Mouse (Mus musculus) embryo, embryonic 10.5 days (tissue): ENCODE measurements around the gene Rtn4ip1.
"Not testable (repeated sequence)": the region's sequence is repeated elsewhere in the genome, so short reads cannot be mapped to it uniquely, and the experiment has no call there.

Experiments
- DNase-seq: peaks from one replicate; pipeline ENCODE4 v3.0.0-alpha.2; 2015; ENCODE audit warnings: low spot score

The Rtn4ip1 gene

DNA sequence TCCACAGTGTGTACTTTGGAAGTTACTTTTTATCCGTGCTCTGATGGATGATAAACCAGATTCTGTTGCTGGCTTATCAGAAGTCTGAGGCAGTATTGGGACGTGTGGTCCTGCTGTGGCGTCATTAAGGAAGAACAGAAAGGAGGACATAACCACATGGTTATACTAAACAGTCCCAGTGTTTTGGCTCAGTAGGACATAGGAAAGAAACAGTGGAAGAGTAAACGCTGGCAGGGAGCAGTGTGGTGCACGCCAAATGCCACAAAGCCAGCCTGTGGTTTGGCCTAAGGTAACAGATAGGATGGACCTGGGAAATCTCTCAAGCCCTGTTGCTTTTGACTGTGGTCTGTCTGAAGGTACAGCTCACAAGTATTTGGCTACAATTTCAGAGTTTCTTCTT, 27.0 kb downstream of the Rtn4ip1 start:
- no peak for DNase-seq

DNA sequence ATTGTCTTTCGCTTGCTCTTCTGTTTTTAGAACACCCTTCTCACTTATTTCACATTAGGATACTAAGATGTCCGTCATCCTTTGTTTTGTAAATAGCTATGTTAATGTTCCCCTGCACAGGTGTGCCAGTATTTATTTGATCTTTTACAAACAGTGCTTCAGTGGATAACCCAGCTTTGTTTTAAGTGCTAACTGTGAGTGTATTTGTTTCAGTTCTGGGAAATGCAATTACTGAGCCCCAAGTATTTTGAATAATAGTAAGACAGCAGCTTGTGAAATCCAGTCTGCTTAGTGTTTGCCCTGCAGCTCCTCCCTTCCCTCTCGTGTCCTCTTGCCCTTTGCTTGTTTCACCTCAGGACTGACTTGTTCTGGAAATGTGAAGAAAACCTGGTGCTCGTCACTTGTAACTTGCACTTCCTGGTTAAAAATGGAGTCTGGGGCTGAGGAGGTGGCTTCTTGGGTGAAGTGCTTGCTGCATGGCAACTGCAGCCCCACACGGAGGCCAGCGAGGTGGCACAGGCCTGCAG, 37.6 kb downstream of the Rtn4ip1 start:
- DNase-seq, result no peak

DNA sequence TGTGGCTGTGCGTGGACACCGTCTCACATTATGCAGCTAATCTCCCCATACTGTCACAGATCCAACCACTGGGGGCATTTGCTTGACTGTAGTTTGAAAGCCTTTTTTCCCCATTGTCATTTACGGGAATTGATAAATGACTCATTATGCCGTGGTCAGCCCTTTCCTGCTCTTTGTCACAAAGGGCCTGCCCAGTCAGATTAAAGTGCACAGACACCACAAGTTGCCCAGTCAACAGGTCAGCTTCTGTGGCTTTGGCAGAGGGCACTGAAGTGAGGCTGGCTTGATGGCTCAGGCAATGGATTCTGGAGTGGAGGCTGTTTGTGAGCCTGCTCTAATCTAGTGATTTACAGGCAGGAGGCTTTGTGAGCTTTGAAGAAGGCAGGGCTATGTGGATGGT, 42.1 kb downstream of the Rtn4ip1 start:
- DNase-seq, result peak; percentile 12

DNA sequence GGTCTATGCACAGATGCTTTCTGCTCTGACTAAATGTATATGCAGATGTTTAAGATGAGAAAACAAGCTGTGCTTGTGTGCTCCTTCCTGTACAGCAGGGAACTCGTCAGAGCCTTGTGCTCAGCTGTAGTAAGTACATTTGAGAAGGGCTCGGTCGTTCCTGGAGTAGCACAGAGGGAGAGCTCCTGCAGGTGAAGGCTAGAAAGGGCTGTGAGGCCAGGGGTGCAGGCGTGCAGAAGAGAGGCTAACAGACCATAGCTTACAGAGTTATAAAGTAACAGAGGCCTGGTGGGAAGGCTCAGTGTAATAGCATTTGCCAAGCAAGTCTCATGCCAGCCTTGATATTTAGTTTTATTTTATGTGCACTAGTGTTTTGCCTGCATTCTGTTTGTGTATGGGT, 43.8 kb downstream of the Rtn4ip1 start:
- no peak for DNase-seq

DNA sequence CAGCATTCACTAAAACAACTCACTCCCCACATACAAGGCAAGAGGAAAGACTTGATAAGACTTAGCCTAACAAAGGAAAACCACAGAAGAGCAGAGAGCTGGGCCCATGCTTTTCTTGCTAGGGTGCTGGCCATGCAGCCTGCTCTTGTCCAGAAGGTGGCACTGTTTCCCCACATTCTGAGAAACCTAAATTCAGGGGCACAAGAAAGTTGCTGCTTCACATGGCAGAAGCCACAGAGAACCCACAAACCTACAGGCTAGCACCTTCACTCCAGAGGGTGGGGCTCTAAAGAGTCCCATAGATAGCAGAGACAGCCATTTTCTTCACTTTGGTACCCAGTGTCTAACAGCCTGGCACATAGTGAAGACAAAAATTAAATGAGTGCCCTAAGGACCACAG, 52.3 kb downstream of the Rtn4ip1 start:
- DNase-seq, result peak; percentile 87

DNA sequence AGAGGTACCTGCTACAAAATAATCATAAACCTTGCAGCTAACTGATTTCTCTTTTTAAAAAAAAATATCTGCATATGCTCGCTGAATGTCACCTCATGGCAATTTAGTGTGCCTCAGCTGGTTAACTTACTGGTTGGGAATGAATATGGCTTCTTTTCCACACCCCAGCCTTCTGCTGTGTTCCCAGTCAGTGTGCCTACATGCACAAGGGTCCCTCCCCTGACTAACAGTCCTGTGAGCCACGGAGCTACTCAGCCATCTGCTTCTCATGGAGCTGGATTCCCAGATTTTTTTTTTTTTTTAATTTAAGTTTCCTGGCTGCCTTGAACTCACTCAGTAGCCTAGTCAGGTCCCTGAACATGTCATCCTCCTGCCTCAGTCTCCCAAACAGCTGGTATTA, 63.3 kb downstream of the Rtn4ip1 start:
- no peak for DNase-seq

DNA sequence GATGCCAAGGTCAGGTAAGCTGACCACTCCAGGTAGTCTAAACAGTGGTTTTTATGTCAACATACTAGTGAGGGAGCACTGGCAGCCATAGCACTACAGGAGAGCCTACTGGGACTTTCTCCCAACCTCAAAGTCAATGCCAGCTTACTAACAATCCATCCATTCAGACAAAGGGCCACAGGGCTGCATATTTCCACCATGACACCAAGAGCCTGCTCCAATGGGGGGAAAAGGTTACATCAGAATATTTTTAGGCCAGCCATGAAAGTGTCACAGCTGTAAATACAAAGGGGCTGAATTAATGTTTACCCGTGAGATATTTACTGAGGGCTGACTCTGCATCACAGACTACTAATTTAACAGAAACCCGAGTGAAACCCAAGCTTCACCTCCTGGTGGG, 71.6 kb downstream of the Rtn4ip1 start:
- no peak for DNase-seq

DNA sequence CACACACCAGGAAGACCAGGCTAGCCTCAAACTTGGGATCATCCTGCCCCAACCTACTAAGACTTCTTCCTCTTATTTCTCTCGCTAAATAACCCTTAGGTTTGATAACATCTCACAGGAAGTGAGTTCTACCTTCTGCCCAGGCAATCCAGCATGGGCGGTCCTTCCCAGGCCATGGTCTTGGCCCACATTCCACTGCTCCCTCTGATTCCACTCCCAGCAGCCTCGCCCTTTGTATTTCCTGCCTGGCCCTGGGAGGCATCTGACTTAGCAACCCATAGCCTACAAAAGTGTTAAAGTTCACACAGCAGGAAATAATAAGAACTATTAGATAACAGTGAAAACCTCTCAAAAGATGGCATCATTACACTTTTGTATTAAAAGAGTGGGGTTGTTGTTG, 75.7 kb downstream of the Rtn4ip1 start:
- DNase-seq, result no peak

DNA sequence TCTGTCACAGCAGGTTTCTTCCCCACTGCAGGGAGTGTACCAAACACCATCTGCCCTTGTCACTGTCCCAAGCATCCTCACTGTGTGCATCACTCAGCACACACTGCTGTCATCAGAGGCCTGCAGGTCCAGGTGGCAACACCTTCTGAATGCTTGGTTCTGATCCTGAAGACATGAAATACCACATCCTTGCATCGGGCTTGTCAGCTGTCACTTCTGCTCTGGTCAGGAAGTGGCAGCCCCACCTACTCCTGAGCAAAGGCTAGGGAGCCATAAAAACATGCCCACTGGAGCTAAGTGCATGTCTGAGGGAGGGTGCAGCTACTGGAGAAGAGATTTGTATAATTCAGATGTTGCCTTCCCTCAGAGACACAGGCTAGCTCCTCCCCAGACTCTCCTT, 78.5 kb downstream of the Rtn4ip1 start:
- DNase-seq, result no peak

DNA sequence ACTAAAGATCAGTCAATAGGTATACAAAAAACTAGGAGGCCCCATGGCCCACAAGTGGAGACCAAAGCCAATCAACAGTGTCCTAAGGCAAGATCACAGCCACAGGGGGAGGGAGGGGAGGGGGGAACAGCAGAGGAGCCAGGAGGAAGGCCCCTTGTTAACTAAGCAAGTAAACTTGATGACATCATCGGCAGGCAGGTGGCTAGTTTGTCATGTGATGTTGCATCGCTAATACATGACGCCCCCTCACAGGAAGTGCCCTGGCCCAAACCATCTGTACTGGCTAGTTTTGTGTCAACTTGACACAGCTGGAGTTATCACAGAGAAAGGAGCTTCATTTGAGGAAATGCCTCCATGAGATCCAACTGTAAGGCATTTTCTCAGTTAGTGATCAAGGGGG, 79.1 kb downstream of the Rtn4ip1 start:
- not testable (repeated sequence) for DNase-seq

DNA sequence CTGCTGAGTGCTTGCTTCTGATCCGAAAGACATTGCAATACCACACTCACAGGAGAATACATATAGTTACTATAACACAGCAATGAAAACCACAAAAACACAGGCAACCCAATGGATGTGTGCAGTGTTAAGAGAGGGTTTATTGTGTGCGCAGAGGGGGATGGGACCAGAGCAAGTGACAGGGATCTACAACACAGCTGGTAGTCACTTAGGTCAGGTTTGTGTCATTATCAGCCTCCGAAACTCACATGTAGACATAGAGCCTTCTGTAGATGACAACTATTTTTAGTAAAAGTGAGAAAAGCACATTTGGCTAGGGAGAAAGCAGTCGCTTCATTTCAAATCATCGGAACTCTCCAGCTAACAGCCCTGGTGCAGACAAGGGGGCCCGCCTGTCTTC, 80.9 kb downstream of the Rtn4ip1 start:
- no peak for DNase-seq

DNA sequence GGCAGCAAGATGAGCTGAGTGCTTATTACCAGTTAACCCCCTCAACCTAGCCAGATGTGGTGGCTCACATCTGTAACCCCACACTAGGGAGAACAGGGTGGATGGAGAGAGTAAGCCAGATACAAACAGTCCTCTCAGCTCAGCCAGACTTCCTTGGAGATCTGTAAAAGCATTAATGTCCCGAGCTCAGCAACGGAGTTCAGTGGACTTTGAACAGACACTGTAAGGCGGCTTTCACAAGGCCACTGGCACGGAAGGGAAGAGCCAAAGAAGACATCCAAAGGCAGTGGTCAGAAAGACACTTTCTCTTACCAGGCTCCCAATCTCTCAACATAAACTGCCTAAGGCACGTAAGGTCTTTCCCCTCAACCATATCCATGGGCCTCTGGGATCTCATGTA, 81.6 kb downstream of the Rtn4ip1 start:
- no peak for DNase-seq

DNA sequence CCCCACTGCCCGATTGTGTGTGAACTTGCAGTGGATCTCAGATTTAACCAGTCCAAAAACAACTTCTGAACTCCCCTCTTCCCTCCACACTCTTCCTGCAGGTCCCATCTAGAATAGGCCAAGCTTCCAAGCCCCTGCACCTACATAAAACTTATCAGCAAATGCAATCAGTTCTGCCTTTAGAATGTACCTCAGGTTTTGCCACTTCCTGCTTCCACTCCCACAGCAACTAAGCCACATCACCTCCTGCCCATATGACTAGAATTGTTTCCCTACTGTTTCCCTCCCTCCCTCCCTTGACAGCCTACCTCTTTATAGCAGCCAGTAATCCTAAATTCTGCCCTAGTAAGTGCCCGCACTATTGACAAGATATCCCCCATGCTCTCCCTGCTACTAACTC, 82.3 kb downstream of the Rtn4ip1 start:
- DNase-seq, result no peak

DNA sequence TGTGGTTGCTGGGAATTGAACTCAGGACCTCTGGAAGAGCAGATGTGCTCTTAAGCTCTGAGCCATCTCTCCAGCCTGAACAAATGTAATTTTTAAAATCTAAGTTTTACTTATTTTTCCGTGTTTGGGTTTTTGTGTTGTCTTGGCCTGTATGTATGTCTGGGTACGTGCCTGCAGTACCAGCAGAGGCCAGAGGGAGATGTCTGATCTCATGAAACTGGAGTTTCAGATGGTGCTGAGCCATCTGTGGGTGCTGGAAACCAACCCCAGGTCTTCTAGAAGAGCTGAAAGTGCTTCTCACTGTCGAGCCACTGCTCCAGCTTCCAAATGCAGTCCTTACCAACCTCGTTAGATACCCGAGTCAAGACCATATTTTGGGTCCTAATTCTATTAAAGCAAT, 89.7 kb downstream of the Rtn4ip1 start:
- DNase-seq, result no peak

DNA sequence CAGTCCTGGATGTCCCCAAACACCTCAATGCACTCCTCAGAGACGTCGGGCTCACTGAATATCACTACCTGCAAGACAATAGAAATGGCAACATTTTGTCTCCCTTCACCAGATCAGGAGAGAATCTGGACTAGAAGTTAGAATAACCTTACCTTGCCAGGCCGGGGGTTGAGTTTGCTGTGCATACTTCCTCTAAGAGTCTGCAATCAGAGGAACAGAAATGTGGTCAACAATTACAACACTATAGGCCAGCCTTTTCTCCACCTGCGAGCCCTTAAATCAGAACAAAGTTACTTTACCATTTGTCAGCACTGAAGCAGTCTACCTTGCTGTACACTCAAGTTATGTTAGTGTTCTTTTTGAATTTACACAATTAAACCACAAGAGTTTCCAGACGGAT, 90.9 kb downstream of the Rtn4ip1 start:
- DNase-seq, result no peak

DNA sequence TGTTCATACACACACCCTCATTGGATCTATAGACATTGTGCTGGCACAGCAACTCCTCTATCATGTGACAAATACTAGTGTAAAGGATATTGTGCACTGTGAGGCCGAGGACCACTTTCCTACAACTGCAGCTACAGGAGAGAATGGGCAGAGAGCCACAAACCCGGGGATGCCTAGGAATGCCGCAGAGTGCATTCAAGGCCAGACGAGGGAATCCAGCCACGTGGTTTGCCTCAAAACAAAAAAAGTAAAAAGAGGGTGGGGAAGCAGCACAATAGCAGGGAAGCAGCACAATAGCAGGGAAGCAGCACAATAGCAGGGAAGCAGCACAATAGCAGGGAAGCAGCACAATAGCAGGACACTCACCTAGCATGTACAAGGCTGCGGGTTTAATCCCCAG, 91.6 kb downstream of the Rtn4ip1 start:
- DNase-seq, result no peak

DNA sequence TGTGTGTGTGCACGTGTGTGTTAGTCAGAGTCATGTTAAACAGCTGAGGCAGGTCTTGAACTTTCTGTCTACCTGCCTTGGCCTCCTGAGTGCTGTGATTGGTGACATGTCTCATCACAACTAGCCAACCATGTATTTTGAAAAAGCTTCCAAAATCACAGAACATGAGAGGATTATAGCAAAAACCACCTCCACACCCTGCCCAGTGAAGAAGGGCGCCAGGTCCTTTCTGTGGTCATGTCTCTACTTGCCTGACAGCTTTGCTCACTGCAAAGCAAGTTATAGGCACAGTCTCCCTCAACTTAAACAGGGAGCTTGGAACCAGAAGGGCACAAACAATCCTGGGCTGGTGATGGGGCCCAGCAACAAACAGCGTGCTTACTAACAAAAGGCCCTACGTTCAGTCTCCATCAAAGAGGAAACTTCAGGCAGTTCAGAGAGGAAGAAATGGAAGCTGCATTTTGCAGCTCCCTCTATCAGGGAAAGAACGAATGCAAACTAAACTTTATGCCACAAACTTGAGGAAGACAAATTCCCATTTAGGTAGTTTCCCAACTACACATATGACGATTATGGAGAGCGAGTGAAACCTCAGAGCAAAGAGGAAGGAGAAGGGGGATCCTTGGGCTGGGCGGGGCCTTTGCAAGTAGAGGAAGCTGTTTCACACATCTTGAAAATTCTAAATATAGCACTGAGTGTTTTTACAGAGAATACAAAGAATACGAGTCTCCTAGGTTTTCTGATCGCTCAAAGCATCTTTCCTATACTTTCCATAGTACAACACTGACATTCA, 94.4 kb downstream of the Rtn4ip1 start:
- no peak for DNase-seq

DNA sequence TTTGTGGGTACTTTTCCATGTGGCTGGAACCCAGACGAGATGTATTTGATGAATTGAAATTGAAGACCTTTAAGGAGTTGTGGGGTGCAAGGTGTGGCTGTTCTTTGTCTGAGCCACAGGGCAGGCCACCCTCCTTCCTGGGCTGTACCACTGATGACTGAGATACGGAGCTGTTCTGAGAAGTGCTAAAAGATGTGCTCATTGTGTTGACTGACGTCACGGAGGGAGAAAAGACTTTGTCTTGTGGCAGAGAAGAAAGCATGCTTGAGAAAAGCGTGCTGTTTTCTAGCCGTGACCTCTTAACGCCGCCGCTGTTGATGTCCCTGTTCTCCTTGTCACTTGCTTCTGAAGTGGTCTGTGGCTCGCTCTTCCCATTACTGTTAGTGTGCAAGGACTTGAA, 95.7 kb downstream of the Rtn4ip1 start:
- no peak for DNase-seq

DNA sequence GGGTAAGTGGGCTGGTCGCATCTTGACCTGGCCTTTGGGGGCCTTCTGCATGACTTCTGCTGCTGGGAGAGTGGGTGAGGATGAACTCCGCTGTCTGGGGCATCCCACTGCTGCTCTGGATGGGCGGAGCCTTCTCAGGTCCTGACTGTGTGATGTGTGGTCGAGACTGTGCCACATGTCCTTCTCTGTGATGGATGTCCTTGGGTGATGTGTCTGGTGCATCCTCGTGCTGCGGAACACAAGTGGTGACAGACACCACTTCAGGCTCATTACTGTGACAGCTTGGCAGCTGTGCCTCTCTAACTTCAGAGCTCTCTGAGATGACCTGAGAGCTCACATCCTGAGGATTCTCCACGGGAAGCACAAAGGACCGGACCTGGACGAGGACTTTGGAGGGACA, 96.4 kb downstream of the Rtn4ip1 start:
- no peak for DNase-seq

DNA sequence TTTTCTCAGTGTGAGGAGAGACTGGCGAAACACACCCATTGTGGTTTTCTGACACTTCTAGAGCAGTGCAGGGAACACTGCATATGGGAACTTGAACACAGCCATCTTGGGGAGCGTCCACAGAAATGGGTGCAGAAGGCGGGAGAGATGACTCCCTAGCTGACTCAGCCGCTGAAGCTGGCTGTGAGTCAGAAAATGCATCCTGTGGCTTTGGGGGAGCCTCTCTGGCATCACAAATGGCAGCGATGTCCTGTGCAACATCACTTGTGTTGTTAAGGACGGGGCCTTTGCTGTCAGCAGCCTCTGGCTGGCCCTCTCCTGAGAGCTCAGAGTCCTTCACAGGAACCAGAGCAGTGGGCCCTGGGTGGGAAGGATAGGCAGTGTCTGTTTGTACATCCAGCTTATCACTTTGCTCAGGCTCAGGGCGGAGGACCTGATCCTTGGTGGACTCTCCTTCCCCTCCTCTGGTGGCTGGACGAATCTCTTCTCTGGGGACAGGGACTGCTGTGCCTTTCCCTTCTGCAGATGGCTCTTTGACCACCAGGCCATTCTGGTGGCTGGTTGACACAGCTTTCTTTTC, 97.0 kb downstream of the Rtn4ip1 start:
- DNase-seq, result no peak

DNA sequence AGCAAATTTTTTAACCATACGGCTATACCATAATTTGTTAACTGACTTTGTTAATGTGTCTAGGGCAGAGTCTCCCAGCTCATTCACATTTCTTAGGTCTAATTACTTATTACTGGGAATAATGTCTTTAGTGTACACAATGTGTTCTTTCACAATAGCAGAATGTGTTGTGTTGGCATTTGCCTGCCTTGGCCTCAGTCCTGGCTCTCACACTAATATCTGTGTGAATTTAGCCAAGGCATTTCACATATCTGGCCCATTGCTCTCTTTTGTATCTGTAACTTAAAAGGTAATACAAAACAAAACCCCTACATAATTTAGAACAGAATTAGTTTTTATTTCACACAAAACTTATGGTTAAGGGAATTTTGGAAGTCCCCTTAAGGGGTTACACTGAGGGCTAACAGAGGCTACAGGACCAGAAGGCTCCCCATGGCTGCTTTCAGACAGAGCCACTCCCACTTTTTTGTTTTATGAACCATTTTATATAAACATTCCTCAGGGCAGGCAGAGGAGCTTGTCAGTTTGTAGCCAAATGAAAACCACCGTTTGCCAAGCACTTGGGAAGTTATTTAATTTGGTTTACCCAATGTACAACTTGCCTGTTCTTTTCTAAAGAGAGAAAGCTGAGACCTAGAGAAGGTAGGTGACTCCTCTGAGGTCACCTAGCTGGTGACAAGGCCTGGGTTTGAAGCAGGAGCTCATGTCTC, 98.7 kb downstream of the Rtn4ip1 start:
- DNase-seq, result no peak

DNA sequence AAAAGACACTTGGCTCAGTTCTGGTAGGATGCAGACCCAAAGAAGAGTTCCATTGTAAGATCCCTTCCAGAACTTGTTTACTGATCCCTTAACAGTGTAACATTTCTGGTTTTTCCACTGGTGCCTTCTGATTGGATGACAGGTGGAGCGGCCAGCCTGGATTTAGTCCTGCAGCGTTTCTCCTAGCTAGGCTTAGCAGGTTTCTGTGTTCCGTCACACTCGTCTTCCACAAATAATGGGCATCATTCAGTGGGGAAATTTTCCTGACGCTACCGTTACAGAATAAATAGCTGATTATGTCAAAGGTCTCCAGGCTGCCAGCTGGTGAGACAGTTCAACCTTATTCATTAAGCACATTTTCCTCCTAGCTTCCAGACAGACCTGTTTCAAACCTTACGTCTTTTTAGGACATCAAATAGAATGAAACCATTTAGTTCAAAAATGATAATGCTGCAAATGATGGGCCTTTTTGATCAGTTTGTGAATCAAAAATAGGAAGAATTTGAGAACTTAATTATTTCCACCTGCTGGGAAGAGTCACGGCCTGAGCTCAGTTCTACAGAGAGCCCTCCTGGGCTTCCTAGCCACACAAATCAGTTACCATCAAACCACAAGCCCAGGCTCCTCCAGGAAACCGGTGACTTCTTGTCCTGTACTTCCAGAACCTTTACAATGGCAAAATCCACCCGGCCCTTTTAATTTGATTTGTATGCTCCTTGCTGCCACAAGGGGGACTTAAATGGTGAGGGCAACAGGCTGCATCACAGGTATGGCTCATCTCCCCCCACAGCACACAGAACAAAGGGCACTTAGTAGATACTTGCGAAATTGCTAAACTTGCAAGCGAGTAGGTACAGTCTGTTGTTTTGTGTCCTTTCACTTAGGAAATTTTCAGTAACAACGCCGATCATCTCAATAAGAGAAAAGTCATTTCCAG, 100.7 kb downstream of the Rtn4ip1 start:
- DNase-seq, result peak; percentile 69
